Mouse (Mus musculus): Measurements from ENCODE around the gene Tex29. TPM values are rescaled to one million over a fixed set of nuclear protein-coding genes. Genes with fewer than 3 reads are reported as not detected.

Tex29 gene
- polyA plus RNA-seq, 1 experiment from 2014 or later = 1.5 TPM

- Histone ChIP-seq H3K27ac (no peak overlapping the region), H3K4me3 (replicated peaks; ENCODE audit: low read depth, low read length) (no peak overlapping the region), H3K9me3 (replicated peaks; ENCODE audit: low read length) (no peaks in the 10 kb centered on the region), H3K36me3 (ENCODE audit: insufficient read depth, low read length) (peaks cover 61% of the 10 kb centered on the region; the same call in 1 of the 2 replicates), H3K9ac (ENCODE audit: low read depth, low read length) (no peak overlapping the region), H3K4me1 (replicated peaks; ENCODE audit: insufficient read depth, low read length) (no peaks in the 10 kb centered on the region), H3K27me3 (ENCODE audit: insufficient read depth, low read length) (no peaks in the 10 kb centered on the region), H3K4me2 (ENCODE audit: low read length) (no peak overlapping the region)
- 58% methylated on average over 3 of the region's 3 CpGs for WGBS
- DNase-seq (ENCODE audit: low spot score) = no peak
- TF ChIP-seq CTCF (IDR thresholded peaks at IDR 0.05; ENCODE audit: low read depth) = no peak
- ATAC-seq (replicated peaks; ENCODE audit: low FRiP score, low read depth) = no peak
These were observed 14.5 kb upstream of the Tex29 start for GRCm38 (mm10) chr8:11825756-11826155.

GRCm38 (mm10) chr8:11827312-11827711 lies 13.0 kb upstream of the Tex29 start:
- ATAC-seq (replicated peaks; ENCODE audit: low FRiP score, low read depth) = no peak
- no peak for TF ChIP-seq CTCF (IDR thresholded peaks at IDR 0.05; ENCODE audit: low read depth)
- WGBS = 58% methylated on average over 3 of the region's 3 CpGs
- no peaks in the 10 kb centered on the region for H3K9me3 ChIP-seq (replicated peaks; ENCODE audit: low read length)
- no peak for DNase-seq (ENCODE audit: low spot score)
- H3K4me2 ChIP-seq (ENCODE audit: low read length) = no peak overlapping the region
- H3K4me1 ChIP-seq (replicated peaks; ENCODE audit: insufficient read depth, low read length) = no peaks in the 10 kb centered on the region
- H3K4me3 ChIP-seq (replicated peaks; ENCODE audit: low read depth, low read length) = no peak overlapping the region
- no peaks in the 10 kb centered on the region for H3K27me3 ChIP-seq (ENCODE audit: insufficient read depth, low read length)
- H3K9ac ChIP-seq (ENCODE audit: low read depth, low read length) = no peak overlapping the region
- H3K36me3 ChIP-seq (ENCODE audit: insufficient read depth, low read length) = peaks cover 52% of the 10 kb centered on the region; the same call in 1 of the 2 replicates
- no peak overlapping the region for H3K27ac ChIP-seq

DNA sequence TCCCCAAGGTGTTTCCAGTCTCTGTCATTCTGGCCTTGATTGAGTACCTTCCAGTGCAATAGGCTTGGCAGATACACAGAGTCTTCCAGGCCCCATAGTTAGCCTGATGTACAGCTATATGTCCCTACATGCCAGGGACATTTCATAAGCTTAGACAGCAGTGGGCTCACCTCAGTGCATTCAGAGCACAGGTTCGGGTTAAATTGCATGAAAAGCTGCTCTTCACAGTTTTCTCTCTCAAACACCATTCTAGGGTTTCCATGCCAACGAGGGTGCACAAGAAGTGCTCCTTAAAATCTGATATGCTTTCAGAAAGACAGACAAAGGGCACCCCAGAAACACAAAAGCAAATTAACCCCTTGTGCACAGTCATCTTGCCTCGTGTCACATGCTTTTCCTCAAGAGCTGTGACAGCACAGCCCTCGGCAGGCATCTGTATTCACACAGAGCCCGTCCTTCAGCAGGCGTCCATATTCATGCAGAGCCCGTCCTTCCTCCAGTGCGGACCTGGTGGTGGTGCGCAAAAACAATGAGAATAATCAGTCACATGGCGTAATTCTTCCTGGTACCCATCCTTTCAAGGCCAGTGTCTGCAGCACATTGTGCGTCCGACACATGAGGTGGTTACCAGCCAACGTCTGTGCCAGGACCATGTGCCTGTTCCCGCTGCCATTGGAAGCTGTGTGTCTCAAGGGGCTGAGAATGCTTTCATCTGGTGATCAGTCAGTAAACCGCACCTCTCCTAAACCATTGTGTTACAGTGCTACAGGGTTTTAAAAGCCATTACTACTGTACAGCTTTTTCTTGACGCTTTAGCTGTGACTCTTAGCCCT lies 9.8 kb upstream of the Tex29 start:
- ATAC-seq (replicated peaks; ENCODE audit: low FRiP score, low read depth) (no peak), DNase-seq (ENCODE audit: low spot score) (no peak)
- H3K36me3 ChIP-seq (ENCODE audit: insufficient read depth, low read length) = peaks cover 47% of the 10 kb centered on the region
- no peaks in the 10 kb centered on the region for H3K9me3 ChIP-seq (replicated peaks; ENCODE audit: low read length)
- no peak overlapping the region for H3K9ac ChIP-seq (ENCODE audit: low read depth, low read length)
- no peak overlapping the region for H3K4me2 ChIP-seq (ENCODE audit: low read length)
- H3K27ac ChIP-seq = no peak overlapping the region
- no peak for TF ChIP-seq CTCF (IDR thresholded peaks at IDR 0.05; ENCODE audit: low read depth)
- H3K4me1 ChIP-seq (replicated peaks; ENCODE audit: insufficient read depth, low read length) = no peaks in the 10 kb centered on the region
- no peaks in the 10 kb centered on the region for H3K27me3 ChIP-seq (ENCODE audit: insufficient read depth, low read length)
- no peak overlapping the region for H3K4me3 ChIP-seq (replicated peaks; ENCODE audit: low read depth, low read length)
- WGBS = 86% methylated on average over 16 of the region's 16 CpGs

DNA sequence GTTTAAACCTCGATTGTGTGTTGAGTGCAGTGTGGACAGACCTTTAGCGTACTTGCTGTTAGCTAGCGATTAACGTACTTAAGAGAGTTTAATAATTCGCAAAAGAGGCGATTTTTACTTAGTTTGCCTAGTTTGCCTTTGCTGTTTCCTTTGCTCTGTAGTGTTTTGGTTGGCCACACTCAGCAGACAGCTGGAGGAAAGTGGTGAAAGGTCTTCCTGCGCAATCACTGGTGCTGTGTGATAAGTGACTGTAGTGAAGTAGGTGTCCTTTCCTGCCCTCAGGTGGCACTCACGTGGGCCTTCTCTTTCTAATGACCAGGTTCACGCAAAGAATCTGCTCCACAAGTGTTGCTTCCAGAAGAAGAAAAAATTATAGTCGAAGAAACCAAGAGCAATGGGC lies 9.1 kb upstream of the Tex29 start:
- no peak overlapping the region for H3K4me3 ChIP-seq (replicated peaks; ENCODE audit: low read depth, low read length)
- no peak for ATAC-seq (replicated peaks; ENCODE audit: low FRiP score, low read depth)
- no peak for TF ChIP-seq CTCF (IDR thresholded peaks at IDR 0.05; ENCODE audit: low read depth)
- no peaks in the 10 kb centered on the region for H3K27me3 ChIP-seq (ENCODE audit: insufficient read depth, low read length)
- no peaks in the 10 kb centered on the region for H3K9me3 ChIP-seq (replicated peaks; ENCODE audit: low read length)
- WGBS = 87% methylated on average over 10 of the region's 10 CpGs
- H3K4me2 ChIP-seq (ENCODE audit: low read length) = no peak overlapping the region
- H3K9ac ChIP-seq (ENCODE audit: low read depth, low read length) = no peak overlapping the region
- H3K4me1 ChIP-seq (replicated peaks; ENCODE audit: insufficient read depth, low read length) = no peaks in the 10 kb centered on the region
- no peak overlapping the region for H3K27ac ChIP-seq
- H3K36me3 ChIP-seq (ENCODE audit: insufficient read depth, low read length) = peaks cover 47% of the 10 kb centered on the region
- no peak for DNase-seq (ENCODE audit: low spot score)

GRCm38 (mm10) chr8:11831939-11832338 lies 8.3 kb upstream of the Tex29 start:
- Histone ChIP-seq H3K4me2 (ENCODE audit: low read length) (no peak overlapping the region), H3K27me3 (ENCODE audit: insufficient read depth, low read length) (no peaks in the 10 kb centered on the region), H3K9me3 (replicated peaks; ENCODE audit: low read length) (no peaks in the 10 kb centered on the region), H3K4me1 (replicated peaks; ENCODE audit: insufficient read depth, low read length) (no peaks in the 10 kb centered on the region), H3K36me3 (ENCODE audit: insufficient read depth, low read length) (peaks cover 42% of the 10 kb centered on the region), H3K4me3 (replicated peaks; ENCODE audit: low read depth, low read length) (no peak overlapping the region), H3K27ac (no peak overlapping the region), H3K9ac (ENCODE audit: low read depth, low read length) (no peak overlapping the region)
- TF ChIP-seq CTCF (IDR thresholded peaks at IDR 0.05; ENCODE audit: low read depth) = no peak
- WGBS = 86% methylated on average over 5 of the region's 5 CpGs
- DNase-seq (ENCODE audit: low spot score) (no peak), ATAC-seq (replicated peaks; ENCODE audit: low FRiP score, low read depth) (no peak)

GRCm38 (mm10) chr8:11833157-11833556 lies 7.1 kb upstream of the Tex29 start:
- Histone ChIP-seq H3K36me3 (ENCODE audit: insufficient read depth, low read length) (peaks cover 40% of the 10 kb centered on the region), H3K4me1 (replicated peaks; ENCODE audit: insufficient read depth, low read length) (no peaks in the 10 kb centered on the region), H3K9ac (ENCODE audit: low read depth, low read length) (no peak overlapping the region), H3K27ac (no peak overlapping the region), H3K27me3 (ENCODE audit: insufficient read depth, low read length) (no peaks in the 10 kb centered on the region), H3K4me3 (replicated peaks; ENCODE audit: low read depth, low read length) (no peak overlapping the region), H3K4me2 (ENCODE audit: low read length) (no peak overlapping the region), H3K9me3 (replicated peaks; ENCODE audit: low read length) (no peaks in the 10 kb centered on the region)
- ATAC-seq (replicated peaks; ENCODE audit: low FRiP score, low read depth) (no peak), DNase-seq (ENCODE audit: low spot score) (no peak)
- no peak for TF ChIP-seq CTCF (IDR thresholded peaks at IDR 0.05; ENCODE audit: low read depth)
- 95% methylated on average over 4 of the region's 4 CpGs for WGBS
